Mouse (Mus musculus) brain, embryonic 14.5 days (tissue): ENCODE results near the gene Sox6.

Source experiments
- CTCF ChIP-seq: fragments of 200-500 bp; IDR thresholded peaks from 2 replicates; pipeline ENCODE4 v1.5.1; 2012; ENCODE audit warnings: inconsistent platforms, mild to moderate bottlenecking, moderate library complexity, borderline replicate concordance; ENCODE audit not compliant: insufficient read depth, insufficient read length; ENCODE audit errors: extremely low read depth
- POLR2A ChIP-seq: fragments of 200-500 bp; IDR thresholded peaks from 2 replicates; pipeline ENCODE4 v1.6.1; 2012; ENCODE audit warnings: mild to moderate bottlenecking, inconsistent platforms, borderline replicate concordance; ENCODE audit not compliant: poor library complexity, insufficient read depth, insufficient read length, severe bottlenecking; ENCODE audit errors: extremely low read depth

GRCm38 (mm10) chr7:115511777-115512176 lies 526.8 kb downstream of the Sox6 start:
- no peak for TF ChIP-seq POLR2A
- no peak for TF ChIP-seq CTCF
